Mouse (Mus musculus): ENCODE results near the gene Cdca8. TPM values are rescaled to one million over a fixed set of nuclear protein-coding genes. Genes with fewer than 3 reads are reported as not detected.

Gene Cdca8
- total and polyA plus RNA-seq, 2 experiments from 2014 or later, result 6.3 to 14.8 TPM

- Histone ChIP-seq H3K36me3 (ENCODE audit: insufficient read depth, low read length) (no peaks in the 10 kb centered on the region), H3K4me1 (ENCODE audit: insufficient read depth, low read length) (no peaks in the 10 kb centered on the region), H3K9ac (replicated peaks; ENCODE audit: low read length, poor library complexity, severe bottlenecking) (no peak overlapping the region), H3K27ac (ENCODE audit: low read depth, low read length) (no peak overlapping the region), H3K9me3 (ENCODE audit: low read length) (no peaks in the 10 kb centered on the region), H3K4me3 (ENCODE audit: low read depth, low read length) (no peak overlapping the region), H3K27me3 (ENCODE audit: insufficient read depth, low read length) (peaks cover 56% of the 10 kb centered on the region), H3K4me2 (ENCODE audit: low read depth, low read length, poor library complexity, severe bottlenecking) (no peak overlapping the region)
- no peak for ATAC-seq (ENCODE audit: low FRiP score)
- TF ChIP-seq CTCF (IDR thresholded peaks at IDR 0.05), result no peak
- WGBS, result 17% methylated on average over 18 of the region's 18 CpGs
- no peak for DNase-seq (ENCODE audit: low spot score)
Observed at GRCm38 (mm10) chr4:124984871-124985670, 46.0 kb upstream of the Cdca8 start.

GRCm38 (mm10) chr4:124983893-124984526 lies 44.9 kb upstream of the Cdca8 start:
- ATAC-seq (ENCODE audit: low FRiP score), result peak; percentile 33; the same call in 1 of the 2 replicates
- no peaks in the 10 kb centered on the region for H3K4me1 ChIP-seq (ENCODE audit: insufficient read depth, low read length)
- peak; percentile 49 for TF ChIP-seq CTCF (IDR thresholded peaks at IDR 0.05)
- 11% methylated on average over 9 of the region's 9 CpGs for WGBS
- no peak overlapping the region for H3K27ac ChIP-seq (ENCODE audit: low read depth, low read length)
- no peak overlapping the region for H3K9ac ChIP-seq (replicated peaks; ENCODE audit: low read length, poor library complexity, severe bottlenecking)
- no peak overlapping the region for H3K4me2 ChIP-seq (ENCODE audit: low read depth, low read length, poor library complexity, severe bottlenecking)
- H3K4me3 ChIP-seq (ENCODE audit: low read depth, low read length), result no peak overlapping the region
- DNase-seq (ENCODE audit: low spot score), result peak; percentile 60
- no peaks in the 10 kb centered on the region for H3K36me3 ChIP-seq (ENCODE audit: insufficient read depth, low read length)
- peaks cover 47% of the 10 kb centered on the region for H3K27me3 ChIP-seq (ENCODE audit: insufficient read depth, low read length)
- no peaks in the 10 kb centered on the region for H3K9me3 ChIP-seq (ENCODE audit: low read length)

GRCm38 (mm10) chr4:124978201-124978600 lies 39.1 kb upstream of the Cdca8 start:
- no peaks in the 10 kb centered on the region for H3K9me3 ChIP-seq (ENCODE audit: low read length)
- H3K27me3 ChIP-seq (ENCODE audit: insufficient read depth, low read length), result peaks cover 2% of the 10 kb centered on the region
- WGBS, result 49% methylated on average over 5 of the region's 5 CpGs
- H3K4me2 ChIP-seq (ENCODE audit: low read depth, low read length, poor library complexity, severe bottlenecking), result no peak overlapping the region
- no peaks in the 10 kb centered on the region for H3K4me1 ChIP-seq (ENCODE audit: insufficient read depth, low read length)
- TF ChIP-seq CTCF (IDR thresholded peaks at IDR 0.05), result no peak
- H3K36me3 ChIP-seq (ENCODE audit: insufficient read depth, low read length), result no peaks in the 10 kb centered on the region
- H3K9ac ChIP-seq (replicated peaks; ENCODE audit: low read length, poor library complexity, severe bottlenecking), result no peak overlapping the region
- no peak for ATAC-seq (ENCODE audit: low FRiP score)
- no peak overlapping the region for H3K27ac ChIP-seq (ENCODE audit: low read depth, low read length)
- H3K4me3 ChIP-seq (ENCODE audit: low read depth, low read length), result no peak overlapping the region
- DNase-seq (ENCODE audit: low spot score), result no peak

DNA sequence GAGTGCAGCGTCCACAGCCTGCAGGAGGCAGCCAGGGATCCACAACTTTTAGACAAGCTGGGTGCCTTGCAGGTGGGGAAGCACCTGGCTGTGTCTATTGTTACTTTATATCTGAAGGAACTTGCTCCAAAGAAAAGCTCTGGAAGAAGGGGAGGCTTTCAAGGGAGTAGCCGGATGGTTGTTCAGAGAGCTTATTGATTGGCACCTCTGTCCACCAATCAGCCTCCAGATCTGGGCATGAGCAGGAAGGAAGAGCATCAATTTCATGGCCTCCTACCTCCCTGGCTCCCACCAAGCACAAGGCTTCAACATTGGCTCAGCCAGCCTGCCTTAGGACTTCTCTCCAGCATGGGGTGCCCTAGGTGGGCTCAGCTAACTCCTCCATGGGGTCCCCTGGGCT lies 34.2 kb upstream of the Cdca8 start:
- no peak for TF ChIP-seq CTCF (IDR thresholded peaks at IDR 0.05)
- 77% methylated on average over 2 of the region's 2 CpGs for WGBS

GRCm38 (mm10) chr4:124972316-124972715 lies 33.2 kb upstream of the Cdca8 start:
- Histone ChIP-seq H3K27ac (ENCODE audit: low read depth, low read length) (no peak overlapping the region), H3K4me3 (ENCODE audit: low read depth, low read length) (no peak overlapping the region), H3K9me3 (ENCODE audit: low read length) (no peaks in the 10 kb centered on the region), H3K27me3 (ENCODE audit: insufficient read depth, low read length) (no peaks in the 10 kb centered on the region), H3K4me2 (ENCODE audit: low read depth, low read length, poor library complexity, severe bottlenecking) (no peak overlapping the region), H3K4me1 (ENCODE audit: insufficient read depth, low read length) (peaks cover 7% of the 10 kb centered on the region; the same call in 1 of the 2 replicates), H3K9ac (replicated peaks; ENCODE audit: low read length, poor library complexity, severe bottlenecking) (no peak overlapping the region), H3K36me3 (ENCODE audit: insufficient read depth, low read length) (no peaks in the 10 kb centered on the region)
- TF ChIP-seq CTCF (IDR thresholded peaks at IDR 0.05), result no peak
- DNase-seq (ENCODE audit: low spot score) (no peak), ATAC-seq (ENCODE audit: low FRiP score) (no peak)
- WGBS, result 58% methylated on average over 9 of the region's 9 CpGs

More for the DNA sequence above, 34.2 kb upstream of the Cdca8 start:
- no peak for ATAC-seq (ENCODE audit: low FRiP score)
- Histone ChIP-seq H3K9ac (replicated peaks; ENCODE audit: low read length, poor library complexity, severe bottlenecking) (no peak overlapping the region), H3K27me3 (ENCODE audit: insufficient read depth, low read length) (no peaks in the 10 kb centered on the region), H3K4me1 (ENCODE audit: insufficient read depth, low read length) (peaks cover 7% of the 10 kb centered on the region; the same call in 1 of the 2 replicates), H3K9me3 (ENCODE audit: low read length) (no peaks in the 10 kb centered on the region), H3K36me3 (ENCODE audit: insufficient read depth, low read length) (no peaks in the 10 kb centered on the region), H3K27ac (ENCODE audit: low read depth, low read length) (no peak overlapping the region), H3K4me3 (ENCODE audit: low read depth, low read length) (no peak overlapping the region), H3K4me2 (ENCODE audit: low read depth, low read length, poor library complexity, severe bottlenecking) (no peak overlapping the region)
- DNase-seq (ENCODE audit: low spot score), result peak; percentile 50

GRCm38 (mm10) chr4:124971094-124971493 lies 32.0 kb upstream of the Cdca8 start:
- 86% methylated on average over 8 of the region's 8 CpGs for WGBS
- Histone ChIP-seq H3K9me3 (ENCODE audit: low read length) (no peaks in the 10 kb centered on the region), H3K27ac (ENCODE audit: low read depth, low read length) (peak overlapping the region; percentile 49; the same call in 1 of the 2 replicates), H3K4me1 (ENCODE audit: insufficient read depth, low read length) (peaks cover 7% of the 10 kb centered on the region; the same call in 1 of the 2 replicates), H3K4me2 (ENCODE audit: low read depth, low read length, poor library complexity, severe bottlenecking) (no peak overlapping the region), H3K27me3 (ENCODE audit: insufficient read depth, low read length) (no peaks in the 10 kb centered on the region), H3K9ac (replicated peaks; ENCODE audit: low read length, poor library complexity, severe bottlenecking) (no peak overlapping the region), H3K36me3 (ENCODE audit: insufficient read depth, low read length) (no peaks in the 10 kb centered on the region), H3K4me3 (ENCODE audit: low read depth, low read length) (no peak overlapping the region)
- TF ChIP-seq CTCF (IDR thresholded peaks at IDR 0.05), result no peak
- ATAC-seq (ENCODE audit: low FRiP score), result no peak
- no peak for DNase-seq (ENCODE audit: low spot score)
